Mouse (Mus musculus): ENCODE measurements around the gene Atxn1. TPM values are rescaled to one million over a fixed set of nuclear protein-coding genes. Genes with fewer than 3 reads are reported as not detected.

The Atxn1 gene
- polyA plus RNA-seq, 1 experiment from 2014 or later: 4.6 TPM

GRCm38 (mm10) chr13:45679096-45679495, 285.7 kb downstream of the Atxn1 start:
- Histone ChIP-seq H3K27ac (no peak overlapping the region), H3K36me3 (no peaks in the 10 kb centered on the region), H3K9me3 (no peaks in the 10 kb centered on the region), H3K4me2 (replicated peaks) (no peak overlapping the region), H3K4me1 (no peaks in the 10 kb centered on the region), H3K27me3 (no peaks in the 10 kb centered on the region), H3K4me3 (no peak overlapping the region), H3K9ac (no peak overlapping the region)
- WGBS: 90% methylated on average over 1 of the region's 1 CpGs
- ATAC-seq (ENCODE audit: insufficient number of reproducible peaks, insufficient read depth, low FRiP score, low TSS enrichment): no peak

DNA sequence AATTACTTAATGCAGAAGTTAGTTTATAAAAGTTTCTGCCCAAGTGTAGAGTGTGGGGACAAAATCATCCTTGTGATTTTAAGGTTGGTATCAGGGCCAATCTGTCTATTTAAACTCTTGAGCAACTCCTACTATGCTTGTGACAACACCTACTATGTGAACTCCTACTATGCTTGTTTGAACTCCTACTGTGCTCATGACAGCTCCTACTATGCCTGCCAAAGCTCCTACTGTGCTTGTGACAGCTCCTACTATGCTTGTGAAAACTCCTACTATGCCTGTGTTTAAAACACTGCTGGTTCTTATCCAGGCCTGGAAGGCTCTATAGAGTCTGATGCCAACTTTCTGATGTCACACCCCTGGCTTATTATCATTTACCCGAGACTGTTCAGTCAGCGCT, 292.2 kb downstream of the Atxn1 start:
- Histone ChIP-seq H3K4me1 (no peaks in the 10 kb centered on the region), H3K4me3 (no peak overlapping the region), H3K27me3 (no peaks in the 10 kb centered on the region), H3K9ac (no peak overlapping the region), H3K36me3 (no peaks in the 10 kb centered on the region), H3K27ac (no peak overlapping the region), H3K4me2 (replicated peaks) (no peak overlapping the region), H3K9me3 (no peaks in the 10 kb centered on the region)
- ATAC-seq (ENCODE audit: insufficient number of reproducible peaks, insufficient read depth, low FRiP score, low TSS enrichment): no peak
- 62% methylated on average over 2 of the region's 2 CpGs for WGBS

DNA sequence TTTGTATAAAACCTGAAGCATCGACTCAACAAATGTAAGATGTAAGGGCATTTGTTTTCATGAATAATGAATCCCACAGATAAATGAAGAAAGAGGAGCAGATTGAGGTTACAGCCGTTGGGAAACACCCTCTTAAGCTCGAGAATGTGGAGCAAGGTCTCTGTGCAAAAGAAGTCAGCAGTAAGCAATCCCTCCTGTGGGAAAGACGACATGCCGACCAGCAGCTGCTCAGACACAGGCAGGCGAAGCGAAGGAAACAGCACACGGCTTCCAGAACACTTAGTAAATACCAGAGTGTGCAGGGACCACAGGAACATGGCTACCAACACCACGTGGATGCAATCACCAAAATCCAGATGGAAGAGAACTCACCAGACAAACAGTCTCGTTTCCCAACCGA, 294.8 kb downstream of the Atxn1 start:
- Histone ChIP-seq H3K9ac (no peak overlapping the region), H3K4me1 (no peaks in the 10 kb centered on the region), H3K9me3 (no peaks in the 10 kb centered on the region), H3K4me3 (no peak overlapping the region), H3K36me3 (no peaks in the 10 kb centered on the region), H3K4me2 (replicated peaks) (no peak overlapping the region), H3K27me3 (no peaks in the 10 kb centered on the region), H3K27ac (no peak overlapping the region)
- ATAC-seq (ENCODE audit: insufficient number of reproducible peaks, insufficient read depth, low FRiP score, low TSS enrichment): no peak
- WGBS: 70% methylated on average over 11 of the region's 11 CpGs

GRCm38 (mm10) chr13:45662852-45663251, 302.0 kb downstream of the Atxn1 start:
- 90% methylated on average over 10 of the region's 10 CpGs for WGBS
- Histone ChIP-seq H3K27ac (no peak overlapping the region), H3K9ac (no peak overlapping the region), H3K4me2 (replicated peaks) (no peak overlapping the region), H3K4me3 (no peak overlapping the region), H3K9me3 (no peaks in the 10 kb centered on the region), H3K36me3 (no peaks in the 10 kb centered on the region), H3K27me3 (no peaks in the 10 kb centered on the region), H3K4me1 (no peaks in the 10 kb centered on the region)
- no peak for ATAC-seq (ENCODE audit: insufficient number of reproducible peaks, insufficient read depth, low FRiP score, low TSS enrichment)

DNA sequence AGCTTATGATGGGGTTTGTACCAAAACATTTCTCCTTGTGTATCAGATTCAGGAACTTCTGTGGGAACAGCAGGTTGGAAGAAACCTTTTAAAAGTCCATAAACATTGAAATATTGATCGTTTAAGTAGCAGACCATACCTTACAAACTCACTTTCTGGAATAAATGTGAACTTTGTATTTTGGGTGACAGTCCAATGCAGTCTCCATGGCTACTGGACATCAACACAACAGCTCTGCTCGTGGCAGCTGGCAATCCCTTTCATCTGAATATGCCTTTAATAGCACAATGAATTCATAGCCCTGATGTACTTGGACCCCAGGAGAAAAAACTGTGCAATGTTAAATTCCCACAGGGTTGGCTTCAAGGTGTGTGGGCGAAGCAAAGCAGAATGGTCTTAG, 302.6 kb downstream of the Atxn1 start:
- 80% methylated on average over 3 of the region's 3 CpGs for WGBS

GRCm38 (mm10) chr13:45661283-45662185, 303.3 kb downstream of the Atxn1 start:
- no peak for ATAC-seq (ENCODE audit: insufficient number of reproducible peaks, insufficient read depth, low FRiP score, low TSS enrichment)
- no peaks in the 10 kb centered on the region for H3K36me3 ChIP-seq
- H3K9me3 ChIP-seq: no peaks in the 10 kb centered on the region
- H3K4me3 ChIP-seq: no peak overlapping the region
- H3K27ac ChIP-seq: no peak overlapping the region
- 84% methylated on average over 12 of the region's 12 CpGs for WGBS
- no peak overlapping the region for H3K4me2 ChIP-seq (replicated peaks)
- H3K27me3 ChIP-seq: no peaks in the 10 kb centered on the region
- H3K9ac ChIP-seq: no peak overlapping the region
- H3K4me1 ChIP-seq: no peaks in the 10 kb centered on the region

More for the DNA sequence above, 302.6 kb downstream of the Atxn1 start:
- no peak overlapping the region for H3K9ac ChIP-seq
- no peaks in the 10 kb centered on the region for H3K9me3 ChIP-seq
- no peak overlapping the region for H3K27ac ChIP-seq
- H3K27me3 ChIP-seq: no peaks in the 10 kb centered on the region
- H3K36me3 ChIP-seq: no peaks in the 10 kb centered on the region
- H3K4me2 ChIP-seq (replicated peaks): no peak overlapping the region
- H3K4me1 ChIP-seq: no peaks in the 10 kb centered on the region
- no peak for ATAC-seq (ENCODE audit: insufficient number of reproducible peaks, insufficient read depth, low FRiP score, low TSS enrichment)
- no peak overlapping the region for H3K4me3 ChIP-seq

GRCm38 (mm10) chr13:45659813-45660212, 305.0 kb downstream of the Atxn1 start:
- Histone ChIP-seq H3K4me2 (replicated peaks) (no peak overlapping the region), H3K4me1 (no peaks in the 10 kb centered on the region), H3K9me3 (no peaks in the 10 kb centered on the region), H3K9ac (no peak overlapping the region), H3K27ac (no peak overlapping the region), H3K36me3 (no peaks in the 10 kb centered on the region), H3K27me3 (no peaks in the 10 kb centered on the region), H3K4me3 (no peak overlapping the region)
- 73% methylated on average over 4 of the region's 4 CpGs for WGBS
- ATAC-seq (ENCODE audit: insufficient number of reproducible peaks, insufficient read depth, low FRiP score, low TSS enrichment): no peak

DNA sequence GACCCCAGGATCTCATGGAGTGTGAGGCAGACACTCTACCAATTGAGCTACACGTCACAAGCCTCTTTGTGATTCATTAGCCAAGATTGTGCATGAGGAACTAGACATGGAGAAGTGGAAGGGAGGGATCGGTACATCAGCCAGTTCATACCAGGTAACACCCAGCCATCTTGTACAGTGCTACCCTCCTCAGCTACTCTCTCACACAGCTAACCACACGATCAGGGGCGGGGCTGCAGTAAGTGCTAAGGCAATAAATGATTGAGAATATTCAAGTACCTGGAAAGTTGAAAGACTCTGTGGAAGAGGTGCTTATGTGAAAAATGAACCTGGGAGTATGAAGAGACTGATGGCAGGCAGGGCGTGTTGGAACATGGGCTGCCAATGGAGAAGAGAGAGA, 306.5 kb downstream of the Atxn1 start:
- no peak for ATAC-seq (ENCODE audit: insufficient number of reproducible peaks, insufficient read depth, low FRiP score, low TSS enrichment)
- no peaks in the 10 kb centered on the region for H3K27me3 ChIP-seq
- H3K4me1 ChIP-seq: no peaks in the 10 kb centered on the region
- H3K36me3 ChIP-seq: no peaks in the 10 kb centered on the region
- WGBS: 93% methylated on average over 5 of the region's 5 CpGs
- no peak overlapping the region for H3K4me2 ChIP-seq (replicated peaks)
- H3K9me3 ChIP-seq: no peaks in the 10 kb centered on the region
- H3K4me3 ChIP-seq: no peak overlapping the region
- H3K27ac ChIP-seq: no peak overlapping the region
- H3K9ac ChIP-seq: no peak overlapping the region

- no peak overlapping the region for H3K9ac ChIP-seq
- no peak for ATAC-seq (ENCODE audit: insufficient number of reproducible peaks, insufficient read depth, low FRiP score, low TSS enrichment)
- 90% methylated on average over 1 of the region's 1 CpGs for WGBS
- H3K4me3 ChIP-seq: no peak overlapping the region
- no peaks in the 10 kb centered on the region for H3K4me1 ChIP-seq
- no peaks in the 10 kb centered on the region for H3K27me3 ChIP-seq
- no peak overlapping the region for H3K27ac ChIP-seq
- H3K4me2 ChIP-seq (replicated peaks): no peak overlapping the region
- H3K36me3 ChIP-seq: no peaks in the 10 kb centered on the region
- H3K9me3 ChIP-seq: no peaks in the 10 kb centered on the region
These were observed 307.6 kb downstream of the Atxn1 start for GRCm38 (mm10) chr13:45657176-45657575.

- no peak for ATAC-seq (ENCODE audit: insufficient number of reproducible peaks, insufficient read depth, low FRiP score, low TSS enrichment)
- H3K9me3 ChIP-seq: no peaks in the 10 kb centered on the region
- WGBS: 78% methylated on average over 10 of the region's 10 CpGs
- no peaks in the 10 kb centered on the region for H3K4me1 ChIP-seq
- no peaks in the 10 kb centered on the region for H3K36me3 ChIP-seq
- no peak overlapping the region for H3K4me2 ChIP-seq (replicated peaks)
- H3K27ac ChIP-seq: no peak overlapping the region
- no peak overlapping the region for H3K9ac ChIP-seq
- no peaks in the 10 kb centered on the region for H3K27me3 ChIP-seq
- H3K4me3 ChIP-seq: no peak overlapping the region
These were observed 313.1 kb downstream of the Atxn1 start for GRCm38 (mm10) chr13:45651652-45652241.

DNA sequence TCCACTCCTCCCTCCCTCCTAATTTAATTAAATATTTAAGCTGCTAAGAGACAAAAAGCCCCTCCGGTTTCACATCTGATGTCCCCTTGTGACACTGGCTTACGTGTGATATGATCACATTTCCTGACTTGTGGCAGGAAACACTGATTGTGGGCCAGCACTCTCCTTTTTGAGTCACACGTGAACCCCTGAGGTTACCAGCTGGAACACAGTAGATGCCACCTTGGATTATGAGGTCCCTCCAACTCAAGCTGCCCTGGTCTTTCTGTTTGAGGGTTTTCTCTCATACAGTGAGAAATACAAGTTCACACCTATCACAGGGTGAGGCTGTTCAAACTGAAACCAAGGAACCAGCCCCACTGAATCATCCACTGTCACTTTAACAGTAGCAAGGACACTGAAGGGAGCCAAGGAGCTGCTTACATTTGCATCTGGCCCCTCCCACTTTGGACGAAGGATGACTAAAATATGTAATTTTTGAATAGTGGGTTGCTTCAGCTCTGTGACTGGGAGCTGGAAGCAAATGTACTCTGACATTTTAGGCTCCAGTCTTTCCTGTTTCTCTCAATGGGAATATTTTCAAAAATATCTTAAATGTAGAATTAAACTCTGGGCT, 315.5 kb downstream of the Atxn1 start:
- H3K4me3 ChIP-seq: no peak overlapping the region
- no peak for ATAC-seq (ENCODE audit: insufficient number of reproducible peaks, insufficient read depth, low FRiP score, low TSS enrichment)
- H3K9me3 ChIP-seq: no peaks in the 10 kb centered on the region
- no peaks in the 10 kb centered on the region for H3K36me3 ChIP-seq
- H3K27ac ChIP-seq: no peak overlapping the region
- H3K4me2 ChIP-seq (replicated peaks): no peak overlapping the region
- WGBS: 62% methylated on average over 4 of the region's 4 CpGs
- no peak overlapping the region for H3K9ac ChIP-seq
- no peaks in the 10 kb centered on the region for H3K4me1 ChIP-seq
- H3K27me3 ChIP-seq: no peaks in the 10 kb centered on the region

Data from embryonic facial prominence, embryonic 12.5 days (tissue).